Mouse (Mus musculus) limb, embryonic 14.5 days (tissue): ENCODE results near the gene Efhd2. TPM values are rescaled to one million over a fixed set of nuclear protein-coding genes. Genes with fewer than 3 reads are reported as not detected.

ENCODE experiments used
- ATAC-seq: fragments of 200-750 bp; cut with Nextera tagmentation; 2 replicates; pipeline ENCODE4 v1.8.0; 2017; ENCODE audit warnings: low read depth, moderate number of reproducible peaks, moderate TSS enrichment; ENCODE audit not compliant: low FRiP score
- DNase-seq: peaks from one replicate; pipeline ENCODE4 v3.0.0-alpha.2; 2015; ENCODE audit warnings: low spot score
- H3K27ac ChIP-seq: fragments of 300-500 bp; sonication (generic); replicated peaks from 2 replicates; pipeline ENCODE4 v1.5.1; 2014; ENCODE audit warnings: low read depth, mild to moderate bottlenecking, low read length, moderate library complexity, mixed read lengths
- H3K27me3 ChIP-seq: fragments of 300-500 bp; sonication (generic); 2 replicates; pipeline ENCODE4 v1.6.1; 2014; ENCODE audit warnings: low read length, mixed read lengths; ENCODE audit not compliant: control insufficient read depth, insufficient read depth
- H3K36me3 ChIP-seq: fragments of 300-500 bp; sonication (generic); 2 replicates; pipeline ENCODE4 v1.6.1; 2014; ENCODE audit warnings: mild to moderate bottlenecking, low read length, moderate library complexity, mixed read lengths; ENCODE audit not compliant: control insufficient read depth, insufficient read depth
- H3K4me1 ChIP-seq: fragments of 300-500 bp; sonication (generic); 2 replicates; pipeline ENCODE4 v1.6.1; 2014; ENCODE audit warnings: antibody characterized with exemption, low read length, mixed read lengths; ENCODE audit not compliant: control insufficient read depth, insufficient read depth
- H3K4me2 ChIP-seq: fragments of 300-500 bp; sonication (generic); replicated peaks from 2 replicates; pipeline ENCODE4 v1.6.1; 2014; ENCODE audit warnings: low read depth, mild to moderate bottlenecking, low read length, moderate library complexity; ENCODE audit not compliant: severe bottlenecking
- H3K4me3 ChIP-seq: fragments of 300-500 bp; sonication (generic); replicated peaks from 2 replicates; pipeline ENCODE4 v1.5.1; 2014; ENCODE audit warnings: low read length
- H3K9ac ChIP-seq: fragments of 300-500 bp; sonication (generic); 2 replicates; pipeline ENCODE4 v1.6.1; 2014; ENCODE audit warnings: mild to moderate bottlenecking, low read depth, low read length, moderate library complexity; ENCODE audit not compliant: severe bottlenecking
- H3K9me3 ChIP-seq: fragments of 300-500 bp; sonication (generic); 2 replicates; pipeline ENCODE4 v1.6.1; 2016; ENCODE audit warnings: low read length; ENCODE audit not compliant: control insufficient read depth
- POLR2A ChIP-seq: fragments of 200-500 bp; IDR thresholded peaks from 2 replicates; pipeline ENCODE4 v1.8.0; 2012; ENCODE audit warnings: inconsistent platforms, mild to moderate bottlenecking, moderate library complexity, borderline replicate concordance; ENCODE audit not compliant: insufficient read depth, insufficient read length; ENCODE audit errors: extremely low read depth
- WGBS: fragments of 180-500 bp; shearing (Covaris S2); extraction: QIAGEN DNeasy Blood & Tissue Kit; methylation state at CpG from one replicate; pipeline ENCODE4 v1.1.7; 2014; 5-methylcytosine and 5-hydroxymethylcytosine counted together
- polyA plus RNA-seq, 2 experiments: library from polyadenylated mRNA; depleted of rRNA in 1 of 2; stranded (reverse) in 1 of 2; unstranded in 1 of 2; fragments of >200 nt; fragmentation: Nextera tagmentation in 1 of 2; extraction: Ambion mirVana in 1 of 2; gene quantifications; 2 replicates each; pipeline versions ENCODE4 v1.2.1 to v1.2.3; 2012 to 2014

Efhd2 gene
- polyA plus RNA-seq, 2 experiments, result 49.8 to 57.8 TPM

DNA sequence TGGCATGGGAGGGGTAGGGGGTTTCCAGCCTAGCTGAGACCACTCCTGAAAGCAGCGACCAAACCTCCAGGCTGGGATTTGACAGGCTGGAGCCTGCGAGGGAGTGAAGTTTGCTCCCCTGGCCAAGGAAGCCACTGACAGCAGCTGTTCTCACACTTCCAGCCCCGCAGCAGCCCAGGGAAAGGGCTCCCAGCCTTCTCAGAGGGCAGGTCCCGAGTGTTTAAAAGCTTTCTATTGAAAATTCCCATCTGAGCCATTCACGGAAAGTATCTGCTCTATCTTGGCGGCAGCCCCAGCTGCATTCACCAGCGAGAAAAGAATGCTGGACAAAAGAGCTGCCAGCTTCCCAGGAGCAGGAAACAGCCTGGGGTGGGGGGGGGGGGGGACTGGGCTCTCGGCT lies 25.2 kb upstream of the Efhd2 start:
- Histone ChIP-seq H3K9me3 (no peaks in the 10 kb centered on the region), H3K4me3 (no peak overlapping the region), H3K27me3 (no peaks in the 10 kb centered on the region), H3K4me1 (peaks cover 13% of the 10 kb centered on the region), H3K36me3 (no peaks in the 10 kb centered on the region), H3K9ac (0 out of 2 replicates have a peak overlapping the region, but pooled peaks have one; percentile 36), H3K27ac (peak overlapping the region; percentile 61), H3K4me2 (no peak overlapping the region)
- ATAC-seq (peak; percentile 21; the same call in 1 of the 2 replicates), DNase-seq (peak; percentile 67)
- TF ChIP-seq POLR2A, result no peak
- 6% methylated on average over 7 of the region's 8 CpGs for WGBS

- no peak for TF ChIP-seq POLR2A
- DNase-seq (no peak), ATAC-seq (no peak)
- no peaks in the 10 kb centered on the region for H3K36me3 ChIP-seq
- H3K4me1 ChIP-seq, result peaks cover 13% of the 10 kb centered on the region
- no peak overlapping the region for H3K9ac ChIP-seq
- H3K4me3 ChIP-seq, result no peak overlapping the region
- H3K27me3 ChIP-seq, result no peaks in the 10 kb centered on the region
- 82% methylated on average over 8 of the region's 8 CpGs for WGBS
- H3K9me3 ChIP-seq, result no peaks in the 10 kb centered on the region
- H3K4me2 ChIP-seq, result no peak overlapping the region
- H3K27ac ChIP-seq, result no peak overlapping the region
These were observed 24.2 kb upstream of the Efhd2 start for GRCm38 (mm10) chr4:141898905-141899304.

DNA sequence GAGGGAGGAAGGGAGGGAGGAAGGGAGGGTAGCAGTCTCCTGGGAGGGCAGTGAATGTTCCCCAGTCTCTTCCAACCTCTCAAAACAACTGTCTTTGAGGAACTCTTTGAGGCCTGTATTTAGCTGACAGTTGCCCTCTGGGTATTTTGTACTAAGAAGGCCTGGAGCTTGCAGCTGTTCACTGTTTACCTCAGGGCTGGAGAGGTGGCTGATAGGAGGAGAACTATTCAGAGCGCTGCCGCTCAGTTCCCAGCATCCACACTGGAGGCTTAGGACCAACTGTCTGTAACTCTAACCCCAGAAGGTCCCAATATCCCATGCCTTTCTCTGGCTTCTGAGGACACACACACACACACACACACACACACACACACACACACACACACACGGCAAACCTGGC lies 23.1 kb upstream of the Efhd2 start:
- no peak overlapping the region for H3K27ac ChIP-seq
- 23% methylated on average over 3 of the region's 3 CpGs for WGBS
- H3K4me2 ChIP-seq, result no peak overlapping the region
- ATAC-seq, result peak; percentile 71
- H3K27me3 ChIP-seq, result no peaks in the 10 kb centered on the region
- H3K9ac ChIP-seq, result no peak overlapping the region
- no peaks in the 10 kb centered on the region for H3K9me3 ChIP-seq
- H3K4me1 ChIP-seq, result peaks cover 13% of the 10 kb centered on the region
- peak; percentile 43 for DNase-seq
- no peak overlapping the region for H3K4me3 ChIP-seq
- no peaks in the 10 kb centered on the region for H3K36me3 ChIP-seq
- TF ChIP-seq POLR2A, result no peak

DNA sequence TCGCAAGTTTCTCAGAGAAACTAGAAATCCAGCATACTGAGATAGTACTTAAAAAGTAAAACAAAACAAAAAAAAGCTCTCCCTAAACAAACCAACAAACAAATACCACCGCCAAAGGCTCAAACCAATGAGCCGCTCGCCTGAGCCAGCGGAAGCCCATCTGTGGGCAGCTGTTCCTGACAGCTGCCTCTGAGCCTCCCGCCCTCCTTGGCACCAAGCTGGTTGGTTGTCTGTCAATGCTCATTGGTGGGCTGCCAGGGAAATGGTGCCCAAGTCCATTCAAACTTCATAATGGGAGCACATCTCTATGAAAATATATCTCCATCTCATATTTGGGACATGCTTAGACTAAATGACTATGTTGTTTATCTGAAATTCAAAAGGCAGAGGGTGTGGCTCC lies 22.5 kb upstream of the Efhd2 start:
- Histone ChIP-seq H3K27ac (no peak overlapping the region), H3K4me3 (no peak overlapping the region), H3K4me1 (peaks cover 13% of the 10 kb centered on the region), H3K27me3 (no peaks in the 10 kb centered on the region), H3K9ac (no peak overlapping the region), H3K9me3 (no peaks in the 10 kb centered on the region), H3K36me3 (no peaks in the 10 kb centered on the region), H3K4me2 (no peak overlapping the region)
- WGBS, result 84% methylated on average over 6 of the region's 6 CpGs
- no peak for TF ChIP-seq POLR2A
- ATAC-seq (peak; percentile 39; the same call in 1 of the 2 replicates), DNase-seq (peak; percentile 43)

DNA sequence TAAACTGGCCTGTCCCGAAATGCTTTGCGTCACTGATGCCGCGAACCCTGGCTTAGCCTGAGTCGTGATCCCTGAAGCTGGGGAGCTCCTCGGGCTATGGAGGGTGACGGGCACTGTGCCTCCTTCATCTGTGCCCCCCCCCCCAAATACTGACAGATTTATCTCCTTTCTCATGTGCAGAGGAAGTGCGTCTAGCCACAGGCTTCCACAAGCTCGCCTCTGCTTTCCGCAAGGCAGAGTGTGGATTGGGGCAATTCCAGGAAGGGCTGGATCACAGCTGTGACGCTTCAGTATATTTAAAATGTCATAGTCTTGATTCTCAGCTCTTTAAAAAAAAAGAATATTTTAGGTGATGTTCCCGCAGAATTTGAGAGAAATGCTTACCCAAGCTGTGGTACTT lies 21.1 kb upstream of the Efhd2 start:
- H3K4me3 ChIP-seq, result no peak overlapping the region
- no peaks in the 10 kb centered on the region for H3K27me3 ChIP-seq
- peaks cover 13% of the 10 kb centered on the region for H3K4me1 ChIP-seq
- no peaks in the 10 kb centered on the region for H3K36me3 ChIP-seq
- 53% methylated on average over 12 of the region's 12 CpGs for WGBS
- no peak for ATAC-seq
- DNase-seq, result no peak
- no peak for TF ChIP-seq POLR2A
- no peaks in the 10 kb centered on the region for H3K9me3 ChIP-seq
- H3K9ac ChIP-seq, result no peak overlapping the region
- H3K27ac ChIP-seq, result no peak overlapping the region
- no peak overlapping the region for H3K4me2 ChIP-seq
